Mouse (Mus musculus) G1E (cell line): ENCODE measurements around the gene Lurap1.

Experiments used
- CTCF ChIP-seq: IDR thresholded peaks from 2 replicates; pipeline ENCODE4 v1.5.1; 2012; ENCODE audit warnings: low read depth, low read length, inconsistent platforms, mixed read lengths
- GATA1 ChIP-seq: IDR thresholded peaks from 2 replicates; pipeline ENCODE4 v1.6.1; 2012; ENCODE audit warnings: borderline replicate concordance, low read length, inconsistent platforms, mixed read lengths
- TAL1 ChIP-seq: conservative IDR thresholded peaks from 2 replicates; pipeline ENCODE4 v1.6.1; 2012; ENCODE audit warnings: low read depth, low read length, inconsistent platforms, mixed read lengths

DNA sequence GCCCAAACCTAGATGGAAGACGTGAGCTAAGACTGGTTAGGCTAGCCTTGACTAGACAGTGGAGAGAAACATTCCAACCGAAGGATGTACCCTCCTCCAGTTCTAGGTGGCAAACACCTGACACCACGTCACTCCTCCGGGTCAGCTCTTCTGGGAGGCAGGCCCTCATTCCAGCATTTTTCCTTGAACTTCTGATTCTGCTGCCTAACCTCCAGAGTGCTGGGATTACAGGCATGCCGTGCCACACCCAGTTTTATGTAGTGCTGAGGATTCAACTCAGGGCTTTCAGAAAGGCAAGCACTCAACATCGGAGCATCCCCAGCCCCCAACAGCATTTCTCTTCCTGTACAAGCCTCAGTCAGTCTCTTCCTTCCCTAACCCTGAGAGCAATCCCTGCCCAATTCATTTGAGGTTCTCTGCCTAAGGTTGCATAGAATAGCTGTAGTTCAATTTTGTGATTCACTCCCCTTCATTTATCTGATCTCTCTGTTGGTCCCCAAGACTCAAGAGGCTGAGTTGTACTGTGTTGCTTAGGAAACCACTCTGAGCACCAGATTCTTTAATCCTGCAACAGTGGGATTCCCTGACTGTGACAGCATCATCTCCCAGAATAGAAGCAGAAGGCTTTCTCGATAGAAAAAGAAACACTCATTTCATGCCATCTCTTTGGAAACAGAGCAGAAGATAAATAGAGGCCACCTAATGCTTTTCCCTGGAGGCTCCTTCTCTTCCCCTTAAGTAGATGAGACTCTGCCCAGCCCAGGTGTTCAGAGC lies 10.2 kb downstream of the Lurap1 start:
- TF ChIP-seq CTCF: no peak
- TF ChIP-seq GATA1: no peak
- TF ChIP-seq TAL1: no peak
